Mouse (Mus musculus) brain, embryonic 18.5 days (tissue): Measurements from ENCODE around the gene Tbc1d13.
"Not testable (repeated sequence)": the region's sequence is repeated elsewhere in the genome, so short reads cannot be mapped to it uniquely, and the experiment has no call there.

Experiments
- DNase-seq: peaks from one replicate; pipeline ENCODE4 v3.0.0-alpha.2; 2012; ENCODE audit warnings: low read depth, low spot score

Gene Tbc1d13

DNA sequence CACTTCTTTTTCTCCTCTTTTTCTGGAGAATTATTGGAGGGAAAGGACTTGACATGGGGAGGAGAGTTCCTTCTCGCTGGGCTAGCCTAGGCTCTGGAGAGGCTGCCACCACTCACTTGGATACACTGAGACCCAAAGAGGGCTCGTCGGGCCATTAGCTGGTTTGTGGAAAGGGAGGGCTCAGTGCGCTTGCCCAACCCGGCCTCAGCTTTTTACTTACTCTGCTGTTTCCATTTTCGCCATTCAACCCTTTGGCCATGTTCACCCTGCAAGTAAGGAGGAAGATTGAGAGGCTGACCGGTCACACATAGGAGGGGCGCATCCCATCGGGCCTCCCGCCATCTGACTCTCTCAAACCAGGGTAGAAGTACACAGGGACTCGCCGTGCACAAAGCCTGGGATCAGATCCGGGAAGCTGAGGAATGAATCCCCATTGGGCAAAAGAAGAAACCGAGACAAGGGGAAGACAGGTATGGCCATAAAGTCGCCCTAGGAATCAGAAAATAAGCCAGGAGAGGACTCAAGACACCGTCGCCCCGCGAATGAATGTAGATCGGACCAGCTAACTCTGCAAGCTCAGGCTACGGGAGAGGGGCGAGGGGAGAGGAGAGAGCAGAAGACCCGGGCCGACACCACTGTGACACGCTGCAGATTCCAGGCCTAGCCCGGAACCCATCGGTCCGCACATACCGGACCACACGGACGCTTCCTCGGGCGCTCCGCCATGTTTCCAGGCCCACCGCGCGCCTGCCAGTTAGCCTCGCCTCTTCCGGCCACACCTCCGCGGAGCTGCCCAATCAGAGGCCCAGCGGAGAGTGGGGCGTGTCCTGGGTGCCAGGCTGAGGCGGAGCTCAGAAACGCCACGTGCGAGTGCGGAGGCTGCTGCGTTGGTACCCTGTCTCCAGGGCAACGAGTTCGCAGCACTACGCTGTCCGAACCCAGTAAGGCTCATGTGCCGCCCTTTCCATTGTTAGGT, 44.4 kb downstream of the Tbc1d13 start, which contains the start of gene Spout1:
Gene Spout1 (minus strand): TSS at position 760 of the 976 bp plus-strand sequence.
- peak; percentile 89 for DNase-seq

- not testable (repeated sequence) for DNase-seq
These were observed 45.2 kb downstream of the Tbc1d13 start for GRCm38 (mm10) chr2:30178711-30179110.

DNA sequence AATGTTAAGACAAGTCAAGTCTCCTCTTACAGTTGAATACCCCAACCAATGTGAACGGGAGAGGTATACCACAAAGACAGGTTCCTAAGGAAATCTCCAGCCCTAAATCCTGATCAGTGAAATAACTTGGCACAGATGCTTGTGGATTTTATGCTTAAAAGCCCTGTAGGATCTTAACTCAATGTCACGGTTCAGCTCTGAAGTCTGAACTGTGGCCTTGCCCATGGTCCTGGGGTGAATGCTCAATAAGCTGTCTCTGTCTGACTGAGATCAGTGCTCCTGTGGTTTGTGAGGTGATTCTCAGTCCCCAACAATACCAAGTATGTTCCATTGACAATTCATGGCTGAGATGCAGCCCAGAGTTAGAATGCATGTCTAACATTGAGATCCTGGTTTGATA, 48.9 kb downstream of the Tbc1d13 start:
- no peak for DNase-seq

- DNase-seq = no peak
These were observed 50.2 kb downstream of the Tbc1d13 start for GRCm38 (mm10) chr2:30183721-30184120.

DNA sequence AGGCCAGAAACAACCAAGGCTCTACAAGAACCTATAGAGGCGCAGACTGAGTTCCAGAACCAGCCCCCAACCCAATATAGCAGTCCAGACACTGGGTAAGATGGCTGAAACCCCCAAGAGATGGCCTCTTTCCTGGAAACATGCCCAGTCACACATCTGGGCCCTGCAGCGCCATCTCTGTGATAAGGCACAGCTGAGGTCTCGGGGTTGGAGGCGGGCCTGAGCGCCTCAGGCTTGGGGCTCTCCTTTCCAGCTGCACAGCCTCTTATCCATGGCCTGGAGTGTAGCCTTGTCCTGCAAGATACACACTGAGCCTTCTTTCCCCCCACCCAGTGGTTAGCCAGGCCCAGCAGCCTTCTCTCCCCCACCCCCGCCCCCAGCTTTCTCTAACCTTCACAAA, 51.7 kb downstream of the Tbc1d13 start:
- DNase-seq = no peak

DNA sequence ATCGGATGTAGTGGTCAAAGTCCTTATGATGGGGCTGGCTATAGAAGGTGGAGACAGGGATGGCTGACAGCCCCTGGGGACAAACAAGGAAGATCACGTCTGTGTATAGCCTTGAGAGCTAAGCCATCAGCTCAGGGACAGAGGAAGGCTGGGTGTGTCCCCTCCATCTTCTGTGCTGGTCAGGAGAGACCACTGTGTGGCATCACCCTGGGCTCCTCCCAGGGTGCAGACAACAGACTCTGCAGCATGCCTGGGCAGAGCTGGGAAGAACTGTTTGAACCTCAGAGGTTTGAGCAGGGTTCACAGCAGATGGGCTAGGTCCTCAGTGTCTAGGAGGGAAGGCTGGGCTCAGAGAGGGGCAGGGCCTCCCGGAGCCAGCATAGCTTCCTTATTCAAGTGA, 52.1 kb downstream of the Tbc1d13 start:
- DNase-seq = no peak

- no peak for DNase-seq
These were observed 58.4 kb downstream of the Tbc1d13 start for GRCm38 (mm10) chr2:30191790-30192580.

GRCm38 (mm10) chr2:30194656-30195055, 61.1 kb downstream of the Tbc1d13 start:
- no peak for DNase-seq

DNA sequence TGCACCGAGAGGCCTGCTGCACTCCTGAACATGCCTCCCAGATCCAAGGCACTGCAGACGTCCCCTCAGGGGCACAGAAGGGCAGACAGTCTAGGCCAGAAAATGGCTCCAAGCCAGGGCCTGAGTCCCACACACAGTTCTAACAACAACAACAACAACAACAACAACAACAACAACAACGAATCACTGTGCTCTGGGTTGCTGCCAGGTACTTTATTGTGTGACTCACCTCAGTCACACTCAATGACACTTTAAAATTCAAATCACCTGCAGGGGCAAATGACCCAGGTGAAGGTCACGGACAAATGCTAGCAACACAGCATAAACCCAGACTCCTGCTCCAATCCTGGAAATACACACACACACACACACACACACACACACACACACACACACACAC, 64.5 kb downstream of the Tbc1d13 start:
- DNase-seq = no peak

DNA sequence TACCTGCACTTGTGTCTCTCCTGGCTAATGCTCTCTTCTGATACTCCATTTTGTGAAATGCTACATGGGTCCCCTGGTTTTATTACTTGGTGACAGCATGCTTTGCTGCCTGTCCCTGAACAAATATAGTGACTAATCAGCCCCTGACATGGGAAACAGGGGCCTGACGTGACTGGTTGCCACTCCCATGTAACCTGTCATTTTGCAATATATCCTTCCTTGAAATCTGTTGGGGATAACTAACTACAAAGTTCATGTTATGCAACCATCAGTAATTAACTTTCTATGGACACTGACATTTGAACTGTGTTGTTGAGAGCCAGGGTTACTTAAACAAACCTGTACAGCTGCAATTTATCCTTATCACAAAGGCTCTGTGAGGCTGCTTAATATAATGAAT, 66.4 kb downstream of the Tbc1d13 start:
- no peak for DNase-seq

- DNase-seq = no peak
These were observed 66.9 kb downstream of the Tbc1d13 start for GRCm38 (mm10) chr2:30200388-30200925.
